Mouse (Mus musculus) intestine, postnatal 0 days (tissue): Measurements from ENCODE around the gene B230217C12Rik. TPM values are rescaled to one million over a fixed set of nuclear protein-coding genes. Genes with fewer than 3 reads are reported as not detected.

Source experiments
- ATAC-seq: fragments of 200-750 bp; cut with Nextera tagmentation; 2 replicates; pipeline ENCODE4 v1.8.0; 2017; ENCODE audit warnings: mild to moderate bottlenecking, moderate TSS enrichment, moderate library complexity
- H3K27ac ChIP-seq: fragments of 300-500 bp; sonication (generic); 2 replicates; pipeline ENCODE4 v1.5.1; 2014; ENCODE audit warnings: mild to moderate bottlenecking, low read depth, low read length, moderate library complexity
- H3K27me3 ChIP-seq: fragments of 300-500 bp; sonication (generic); replicated peaks from 2 replicates; pipeline ENCODE4 v1.6.1; 2014; ENCODE audit warnings: low read length, mixed read lengths; ENCODE audit not compliant: control insufficient read depth, insufficient read depth
- H3K36me3 ChIP-seq: fragments of 300-500 bp; sonication (generic); 2 replicates; pipeline ENCODE4 v1.6.1; 2014; ENCODE audit warnings: mild to moderate bottlenecking, moderate library complexity; ENCODE audit not compliant: control insufficient read depth, insufficient read depth
- H3K4me1 ChIP-seq: fragments of 300-500 bp; sonication (generic); replicated peaks from 2 replicates; pipeline ENCODE4 v1.6.1; 2014; ENCODE audit warnings: antibody characterized with exemption, low read length, mixed read lengths; ENCODE audit not compliant: control insufficient read depth, insufficient read depth
- H3K4me2 ChIP-seq: fragments of 300-500 bp; sonication (generic); replicated peaks from 2 replicates; pipeline ENCODE4 v1.6.1; 2014; ENCODE audit warnings: low read depth, mild to moderate bottlenecking, moderate library complexity
- H3K4me3 ChIP-seq: fragments of 300-500 bp; sonication (generic); 2 replicates; pipeline ENCODE4 v1.5.1; 2014; ENCODE audit warnings: low read depth, low read length
- H3K9ac ChIP-seq: fragments of 300-500 bp; sonication (generic); 2 replicates; pipeline ENCODE4 v1.6.1; 2014; ENCODE audit warnings: mild to moderate bottlenecking, low read depth, low read length
- H3K9me3 ChIP-seq: fragments of 300-500 bp; sonication (generic); 2 replicates; pipeline ENCODE4 v1.6.1; 2016; ENCODE audit warnings: mixed run types; ENCODE audit not compliant: control insufficient read depth
- CTCF ChIP-seq: sonication (generic); IDR thresholded peaks from 2 replicates; pipeline ENCODE4 v1.5.1; 2016; ENCODE audit warnings: low read depth, mild to moderate bottlenecking, control low read depth, antibody characterized with exemption, moderate library complexity
- WGBS: fragments of 180-500 bp; shearing (Covaris S2); extraction: QIAGEN DNeasy Blood & Tissue Kit; methylation state at CpG from one replicate; pipeline ENCODE4 v1.1.7; 2014; 5-methylcytosine and 5-hydroxymethylcytosine counted together
- polyA plus RNA-seq: library from polyadenylated mRNA; unstranded; fragments of >200 nt; fragmentation: Nextera tagmentation; extraction: Ambion mirVana; gene quantifications from 2 replicates; pipeline ENCODE4 v1.2.1, GENCODE M21; 2015

B230217C12Rik gene
- polyA plus RNA-seq, 1 experiment from 2014 or later: 1.8 TPM

DNA sequence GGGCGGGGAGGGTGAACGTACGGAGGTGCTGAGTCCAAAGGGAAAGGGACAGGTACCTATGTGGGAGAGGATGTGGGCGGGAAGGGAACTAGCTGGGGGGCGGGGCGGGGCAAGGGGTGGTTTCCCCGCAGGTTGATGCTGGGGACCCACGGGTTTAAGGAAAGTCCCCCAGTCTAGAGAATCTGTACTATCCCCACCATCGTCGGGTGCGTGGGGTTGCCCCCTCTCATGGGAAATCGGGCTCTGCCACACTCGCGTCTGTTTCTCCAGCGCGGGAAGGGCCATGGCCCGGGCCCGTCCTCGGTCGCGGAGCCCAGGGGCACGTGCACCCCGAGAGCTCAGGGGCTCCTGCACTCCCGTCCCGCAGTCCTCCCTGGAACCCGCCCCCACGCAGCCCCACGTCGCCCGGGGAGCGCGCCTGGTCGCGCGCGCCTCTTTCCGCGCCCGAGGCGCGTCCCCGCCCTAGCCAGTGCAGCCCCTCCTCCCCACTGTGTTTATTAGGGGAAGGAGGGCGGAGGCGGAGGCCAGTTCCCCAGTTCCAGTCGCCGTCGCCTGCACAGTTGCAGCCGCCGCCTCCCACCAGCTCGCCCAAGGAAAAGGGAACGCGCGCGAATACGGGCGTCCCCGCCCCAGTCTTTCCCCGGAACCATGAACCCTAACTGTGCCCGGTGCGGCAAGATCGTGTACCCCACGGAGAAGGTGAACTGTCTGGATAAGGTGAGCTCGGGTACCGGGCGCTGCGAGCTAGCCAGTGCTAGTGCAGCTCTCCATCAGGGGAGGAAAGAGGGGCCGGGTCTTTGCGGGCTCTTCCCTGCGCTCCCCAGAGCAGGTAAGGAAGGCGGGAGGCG lies 41.2 kb upstream of the B230217C12Rik start:
- TF ChIP-seq CTCF: no peak
- Histone ChIP-seq H3K9me3 (no peaks in the 10 kb centered on the region), H3K27me3 (no peaks in the 10 kb centered on the region), H3K27ac (peak overlapping the region; percentile 96), H3K9ac (peak overlapping the region; percentile 64), H3K36me3 (no peaks in the 10 kb centered on the region), H3K4me2 (peak overlapping the region; percentile 74), H3K4me1 (peaks cover 13% of the 10 kb centered on the region; the same call in 1 of the 2 replicates), H3K4me3 (peak overlapping the region; percentile 96)
- WGBS: under 1% methylated on average over 71 of the region's 71 CpGs
- peak; percentile 63 for ATAC-seq

- no peaks in the 10 kb centered on the region for H3K9me3 ChIP-seq
- ATAC-seq: peak; percentile 62
- H3K27ac ChIP-seq: peak overlapping the region; percentile 96
- peak overlapping the region; percentile 64 for H3K9ac ChIP-seq
- WGBS: 0% methylated on average over 32 of the region's 43 CpGs
- H3K4me2 ChIP-seq: peak overlapping the region; percentile 74
- H3K4me3 ChIP-seq: peak overlapping the region; percentile 96
- H3K36me3 ChIP-seq: no peaks in the 10 kb centered on the region; the same call in 1 of the 2 replicates
- H3K4me1 ChIP-seq: peaks cover 20% of the 10 kb centered on the region
- TF ChIP-seq CTCF: no peak
- no peaks in the 10 kb centered on the region for H3K27me3 ChIP-seq
These were observed 40.4 kb upstream of the B230217C12Rik start for GRCm38 (mm10) chr11:97799994-97800690.

DNA sequence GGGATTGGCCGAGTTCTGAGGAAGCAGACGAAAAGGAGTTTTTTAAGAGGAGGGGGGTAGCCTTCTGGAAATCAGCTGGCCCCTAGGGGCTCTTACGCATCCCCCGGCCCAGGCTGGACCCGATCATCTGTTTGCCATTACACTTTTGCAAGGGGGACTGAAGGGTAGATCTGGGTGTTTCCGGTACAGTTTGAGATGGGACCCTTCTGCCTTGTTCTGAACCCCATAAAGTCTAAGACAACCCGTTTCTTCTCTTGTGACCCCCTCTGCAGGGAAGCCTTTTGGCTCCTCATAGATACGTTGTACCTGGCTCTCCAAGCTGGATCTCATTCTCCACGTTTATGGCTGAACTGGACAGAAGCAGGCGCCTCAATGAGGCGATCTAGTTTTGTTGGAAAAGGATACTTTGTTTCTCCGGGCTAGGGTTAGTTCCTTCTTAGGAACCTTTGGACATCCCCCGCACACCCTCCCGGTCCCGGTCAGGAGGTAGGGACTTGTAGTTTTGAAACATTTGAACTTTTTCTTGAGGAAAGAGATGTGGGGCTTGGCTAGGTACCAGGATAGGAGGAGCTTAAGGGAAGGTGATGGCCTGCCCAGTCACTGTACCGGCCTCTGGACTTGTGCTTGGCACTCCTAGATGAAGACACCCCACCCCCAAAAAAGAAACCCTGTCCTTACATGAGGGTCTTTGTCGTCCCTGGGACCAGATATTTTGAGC lies 39.7 kb upstream of the B230217C12Rik start:
- Histone ChIP-seq H3K4me3 (peak overlapping the region; percentile 96), H3K36me3 (no peaks in the 10 kb centered on the region; the same call in 1 of the 2 replicates), H3K4me1 (peaks cover 23% of the 10 kb centered on the region), H3K9ac (peak overlapping the region; percentile 64), H3K27me3 (no peaks in the 10 kb centered on the region), H3K9me3 (no peaks in the 10 kb centered on the region), H3K27ac (peak overlapping the region; percentile 96), H3K4me2 (peak overlapping the region; percentile 74)
- TF ChIP-seq CTCF: no peak
- 3% methylated on average over 17 of the region's 17 CpGs for WGBS
- ATAC-seq: no peak

DNA sequence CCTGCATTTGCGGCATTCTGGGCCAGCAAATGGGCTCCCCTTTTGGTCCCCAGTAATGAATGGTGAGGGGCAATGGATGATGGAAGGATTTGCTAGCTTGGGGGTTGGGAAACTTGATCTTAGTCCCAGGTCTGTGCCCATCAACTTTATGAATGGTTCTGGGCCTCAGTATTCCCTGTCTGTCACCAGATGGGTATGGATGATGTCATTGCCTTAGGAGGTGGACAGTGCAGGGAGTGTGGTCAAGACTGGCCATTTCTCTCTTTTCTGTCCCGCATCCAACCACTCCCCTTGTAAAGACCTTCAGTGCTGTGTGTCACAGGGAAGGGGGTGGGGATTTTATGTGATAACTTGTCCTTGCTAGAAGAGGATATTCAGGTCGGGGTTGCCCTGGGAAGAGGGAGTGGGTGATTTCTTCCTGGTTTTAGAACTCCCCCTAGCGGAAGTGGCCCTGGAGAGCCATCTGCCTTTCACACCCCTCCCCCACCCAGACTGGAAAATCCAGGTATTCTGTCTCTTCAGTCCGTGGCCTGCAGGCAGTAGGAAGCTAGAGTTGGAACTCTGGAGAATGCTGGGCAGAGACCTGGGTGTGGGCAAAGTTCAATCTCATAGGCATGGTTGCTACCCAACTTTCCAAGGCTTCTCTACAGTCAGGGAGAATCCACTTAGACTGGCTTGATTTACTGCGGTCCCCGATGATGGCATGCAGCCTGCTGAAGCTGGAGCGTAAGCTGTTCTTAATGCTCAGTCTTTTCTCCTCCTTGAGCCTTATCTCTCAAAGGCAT lies 39.0 kb upstream of the B230217C12Rik start:
- Histone ChIP-seq H3K4me3 (peak overlapping the region; percentile 96), H3K36me3 (peaks cover under 1% of the 10 kb centered on the region; the same call in 1 of the 2 replicates), H3K4me1 (peaks cover 23% of the 10 kb centered on the region), H3K4me2 (peak overlapping the region; percentile 74), H3K9ac (peak overlapping the region; percentile 64; the same call in 1 of the 2 replicates), H3K27me3 (no peaks in the 10 kb centered on the region), H3K27ac (peak overlapping the region; percentile 72), H3K9me3 (no peaks in the 10 kb centered on the region)
- ATAC-seq: peak; percentile 10; the same call in 1 of the 2 replicates
- TF ChIP-seq CTCF: peak; percentile 74
- 15% methylated on average over 8 of the region's 8 CpGs for WGBS

DNA sequence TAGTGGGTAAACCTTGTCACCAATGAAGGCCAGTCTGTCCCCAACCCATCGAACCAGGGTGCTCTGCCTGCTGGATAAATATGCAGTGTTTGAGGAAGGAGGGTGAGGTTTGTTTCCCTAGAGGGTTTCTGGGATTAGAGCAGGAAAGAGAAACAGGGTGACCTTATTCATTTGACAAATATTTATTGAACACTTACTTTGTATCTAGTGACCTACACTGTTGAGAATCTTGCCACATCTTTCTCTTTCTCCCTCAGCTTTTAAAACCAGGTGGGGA lies 38.4 kb upstream of the B230217C12Rik start:
- H3K27me3 ChIP-seq: no peaks in the 10 kb centered on the region
- no peak overlapping the region for H3K9ac ChIP-seq
- TF ChIP-seq CTCF: no peak
- no peaks in the 10 kb centered on the region for H3K9me3 ChIP-seq
- no peak overlapping the region for H3K4me3 ChIP-seq
- WGBS: 11% methylated on average over 1 of the region's 1 CpGs
- peak overlapping the region; percentile 72 for H3K27ac ChIP-seq
- no peak for ATAC-seq
- peaks cover 5% of the 10 kb centered on the region; the same call in 1 of the 2 replicates for H3K36me3 ChIP-seq
- peaks cover 23% of the 10 kb centered on the region for H3K4me1 ChIP-seq
- H3K4me2 ChIP-seq: peak overlapping the region; percentile 74
